Mouse (Mus musculus): Measurements from ENCODE around the gene Dapp1. TPM values are rescaled to one million over a fixed set of nuclear protein-coding genes. Genes with fewer than 3 reads are reported as not detected.
A peak's percentile ranks its signal among the peaks of the same experiment; 100 is the strongest.

The Dapp1 gene
- polyA plus RNA-seq (2015; fragmentation: Nextera tagmentation; extraction: Ambion mirVana), result 6.3 and 7.3 TPM in 2 replicates

DNA sequence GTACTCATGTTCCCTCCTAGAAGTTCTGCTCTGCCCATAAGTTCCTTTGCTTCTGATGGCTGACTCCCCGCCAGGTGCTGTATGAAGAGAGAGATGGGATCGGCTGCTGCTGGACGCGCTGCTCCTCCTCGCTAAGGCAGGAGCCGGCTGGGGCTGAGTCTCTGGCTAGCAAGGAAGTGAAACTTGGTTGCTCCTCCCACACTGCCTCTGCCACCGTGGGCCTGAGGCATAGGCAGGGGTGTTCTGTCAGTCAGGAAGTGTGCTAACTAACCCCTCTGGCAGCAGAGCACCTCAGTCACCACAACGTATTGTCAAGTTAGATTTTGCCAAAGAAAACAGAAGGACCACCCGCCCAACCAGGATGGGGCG lies at the start of gene Dapp1:
Dapp1 (minus strand) TSS at position 164 of the 369 bp plus-strand sequence.
- Histone ChIP-seq H3K9ac (peak within 1 kb of the TSS; percentile 60), H3K9me3 (no peaks in the 10 kb centered on the region), H3K27ac (peak within 1 kb of the TSS; percentile 84), H3K4me2 (peak within 1 kb of the TSS; percentile 81), H3K27me3 (no peaks in the 10 kb centered on the region), H3K4me3 (peak within 1 kb of the TSS; percentile 52), H3K4me1 (peaks cover 10% of the 10 kb centered on the region), H3K36me3 (no peaks in the 10 kb centered on the region)
- ATAC-seq (ENCODE audit: borderline replicate concordance, extremely low read depth, low FRiP score, low TSS enrichment), result peak; percentile 92
- 8% methylated on average over 10 of the region's 10 CpGs for WGBS

DNA sequence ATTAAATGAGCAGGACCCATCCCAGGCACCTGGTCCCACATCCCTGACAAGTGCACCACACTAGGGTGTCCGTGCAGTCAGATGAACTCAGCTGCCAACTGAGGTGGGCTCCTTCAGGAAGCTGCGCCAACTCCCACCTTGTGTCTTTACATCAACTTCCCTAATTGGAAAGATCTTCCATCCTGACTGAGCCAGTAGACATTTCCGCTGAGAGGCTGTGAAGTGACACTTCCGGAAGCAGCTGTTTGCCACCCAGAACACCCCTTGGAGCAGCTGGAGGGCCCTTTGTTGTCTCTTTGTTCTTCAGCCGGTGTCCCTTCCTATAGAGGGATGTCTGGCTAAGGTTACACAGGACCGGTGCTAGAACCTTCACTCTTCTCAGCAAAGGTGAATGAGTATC lies 49.2 kb upstream of the Dapp1 start:
- Histone ChIP-seq H3K4me3 (no peak overlapping the region), H3K4me1 (no peaks in the 10 kb centered on the region; the same call in 1 of the 2 replicates)
- 74% methylated on average over 6 of the region's 6 CpGs for WGBS

DNA sequence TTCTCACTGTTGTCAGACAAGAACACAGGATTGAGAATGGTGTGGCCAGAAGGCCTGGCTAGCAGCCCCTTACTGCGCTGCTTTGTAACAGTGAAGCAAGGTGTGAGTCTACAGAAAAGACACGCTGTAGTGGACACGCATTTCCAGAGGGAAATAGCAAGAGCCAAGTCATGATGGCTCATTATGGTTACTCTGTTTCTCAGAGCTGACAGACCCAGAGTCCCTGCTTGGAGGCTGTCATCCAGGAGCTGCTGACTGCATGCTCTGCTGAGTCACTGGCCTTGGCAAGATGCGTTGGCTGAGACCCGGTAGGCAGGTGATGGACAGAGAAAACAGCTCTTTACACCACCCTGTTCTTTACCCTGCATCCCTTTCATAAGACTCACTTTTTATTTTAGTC lies 48.0 kb upstream of the Dapp1 start:
- Histone ChIP-seq H3K36me3 (no peaks in the 10 kb centered on the region), H3K27ac (no peak overlapping the region), H3K4me2 (no peak overlapping the region), H3K27me3 (no peaks in the 10 kb centered on the region), H3K4me1 (no peaks in the 10 kb centered on the region; the same call in 1 of the 2 replicates), H3K9me3 (no peaks in the 10 kb centered on the region), H3K4me3 (no peak overlapping the region), H3K9ac (no peak overlapping the region)
- no peak for ATAC-seq (ENCODE audit: borderline replicate concordance, extremely low read depth, low FRiP score, low TSS enrichment)
- WGBS, result 79% methylated on average over 5 of the region's 5 CpGs

More for the DNA sequence above, 49.2 kb upstream of the Dapp1 start:
- Histone ChIP-seq H3K27ac (no peak overlapping the region), H3K4me2 (no peak overlapping the region), H3K9me3 (no peaks in the 10 kb centered on the region), H3K9ac (no peak overlapping the region), H3K27me3 (no peaks in the 10 kb centered on the region), H3K36me3 (no peaks in the 10 kb centered on the region)
- ATAC-seq (ENCODE audit: borderline replicate concordance, extremely low read depth, low FRiP score, low TSS enrichment), result no peak

DNA sequence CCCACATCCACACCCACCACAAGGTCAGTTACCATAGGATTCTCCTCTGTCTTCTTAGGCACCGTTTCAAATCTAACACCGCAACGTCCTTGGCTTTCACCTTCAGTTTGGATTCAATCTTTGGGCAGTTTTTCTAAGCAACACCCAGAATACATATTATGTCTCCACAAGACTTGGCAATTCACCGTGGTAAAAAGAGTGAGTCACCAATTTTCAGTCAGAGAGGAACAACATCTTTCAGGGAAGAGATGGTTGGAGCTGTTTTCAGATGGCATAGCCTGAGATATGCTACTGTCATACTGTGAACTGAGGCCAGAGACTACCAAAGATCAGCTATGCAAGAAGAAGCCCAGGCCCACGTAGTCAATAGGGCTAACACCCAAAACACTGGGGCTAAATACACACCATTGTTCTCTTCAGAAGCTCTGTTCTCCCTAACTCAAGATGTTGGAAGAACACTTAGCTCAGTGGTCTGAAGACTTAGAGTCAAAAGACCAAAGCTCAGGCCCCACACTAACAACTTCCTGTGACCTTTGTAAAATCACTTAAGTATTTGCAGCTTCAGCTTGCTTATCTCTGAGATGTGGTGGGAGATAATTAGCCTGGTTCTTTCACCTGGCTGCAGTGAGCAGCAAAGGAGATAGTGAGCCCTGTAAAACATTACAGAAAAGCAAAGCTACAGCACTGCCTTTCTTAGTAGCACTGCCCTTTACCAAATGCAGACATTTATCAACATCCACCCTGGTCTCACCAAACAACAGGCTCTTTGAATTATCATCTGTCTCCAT lies 46.4 kb upstream of the Dapp1 start:
- H3K36me3 ChIP-seq, result no peaks in the 10 kb centered on the region
- H3K9me3 ChIP-seq, result no peaks in the 10 kb centered on the region
- H3K4me2 ChIP-seq, result no peak overlapping the region
- H3K4me1 ChIP-seq, result no peaks in the 10 kb centered on the region; the same call in 1 of the 2 replicates
- no peak overlapping the region for H3K4me3 ChIP-seq
- H3K9ac ChIP-seq, result no peak overlapping the region
- no peak overlapping the region for H3K27ac ChIP-seq
- ATAC-seq (ENCODE audit: borderline replicate concordance, extremely low read depth, low FRiP score, low TSS enrichment), result no peak
- no peaks in the 10 kb centered on the region for H3K27me3 ChIP-seq
- WGBS, result 57% methylated on average over 5 of the region's 5 CpGs

DNA sequence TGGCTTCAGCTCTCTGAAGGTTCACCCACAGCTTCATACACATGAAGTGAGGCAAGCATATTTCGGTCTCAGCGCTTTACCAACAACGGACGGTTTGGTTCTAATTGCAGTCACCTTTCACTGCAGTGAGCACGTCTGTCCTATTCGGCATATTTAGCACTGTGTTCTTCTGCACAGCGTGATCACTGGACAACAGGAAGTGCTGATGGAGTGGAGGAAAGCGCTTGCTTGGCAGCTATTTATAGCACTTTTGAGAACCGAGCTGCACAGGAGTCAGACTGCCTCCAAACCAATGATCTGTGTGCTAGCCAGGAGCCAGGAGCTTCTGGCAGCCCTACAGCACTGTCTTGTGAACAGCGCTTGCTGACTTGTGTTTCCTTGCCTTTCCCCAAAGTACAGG lies 44.9 kb upstream of the Dapp1 start:
- no peak overlapping the region for H3K27ac ChIP-seq
- H3K9ac ChIP-seq, result no peak overlapping the region
- H3K4me3 ChIP-seq, result no peak overlapping the region
- no peaks in the 10 kb centered on the region for H3K36me3 ChIP-seq
- ATAC-seq (ENCODE audit: borderline replicate concordance, extremely low read depth, low FRiP score, low TSS enrichment), result no peak
- WGBS, result 53% methylated on average over 10 of the region's 10 CpGs
- no peaks in the 10 kb centered on the region for H3K9me3 ChIP-seq
- H3K4me1 ChIP-seq, result no peaks in the 10 kb centered on the region; the same call in 1 of the 2 replicates
- no peaks in the 10 kb centered on the region for H3K27me3 ChIP-seq
- no peak overlapping the region for H3K4me2 ChIP-seq

DNA sequence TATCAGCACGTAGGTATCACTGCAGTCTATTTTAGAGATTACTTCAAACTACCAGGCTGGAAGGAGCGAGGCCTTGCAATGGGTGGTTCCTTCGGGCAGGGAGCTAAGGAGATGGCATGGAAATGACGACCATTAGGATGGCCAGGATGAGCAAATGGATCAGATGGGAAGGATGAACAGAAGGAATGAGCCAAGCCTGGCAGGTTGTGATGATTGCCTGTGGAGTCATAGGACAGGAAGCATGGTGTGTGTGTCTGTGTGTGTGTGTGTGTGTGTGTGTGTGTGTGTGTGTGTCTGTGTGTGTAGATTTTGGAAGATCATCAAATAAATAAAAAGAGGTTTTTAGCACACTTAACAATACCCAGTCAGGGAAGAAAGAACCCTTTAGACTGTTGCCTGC lies 41.3 kb upstream of the Dapp1 start:
- no peak overlapping the region for H3K4me2 ChIP-seq
- no peak overlapping the region for H3K9ac ChIP-seq
- H3K36me3 ChIP-seq, result no peaks in the 10 kb centered on the region
- no peaks in the 10 kb centered on the region for H3K4me1 ChIP-seq
- no peaks in the 10 kb centered on the region for H3K9me3 ChIP-seq
- no peaks in the 10 kb centered on the region for H3K27me3 ChIP-seq
- no peak for ATAC-seq (ENCODE audit: borderline replicate concordance, extremely low read depth, low FRiP score, low TSS enrichment)
- H3K27ac ChIP-seq, result no peak overlapping the region
- WGBS, result 87% methylated on average over 4 of the region's 4 CpGs
- H3K4me3 ChIP-seq, result no peak overlapping the region

DNA sequence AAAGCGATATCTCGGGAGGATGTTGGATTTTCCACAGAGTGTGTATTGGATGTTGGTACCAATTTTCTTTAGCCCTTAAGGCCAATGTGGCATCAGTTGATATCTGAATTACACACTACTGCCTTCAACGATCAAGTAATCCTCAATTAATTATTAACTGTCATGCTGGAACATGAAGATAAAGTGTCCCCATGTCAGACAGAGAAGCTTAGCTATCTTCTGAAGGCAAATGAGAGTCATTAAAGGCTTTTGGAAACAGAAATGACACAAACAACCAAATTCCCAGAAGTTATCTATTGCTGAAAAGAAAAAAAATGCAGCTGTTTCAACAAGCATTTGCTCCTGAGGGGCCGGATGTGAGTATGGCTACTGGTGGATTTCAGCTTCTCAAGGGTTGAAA lies 40.7 kb upstream of the Dapp1 start:
- H3K36me3 ChIP-seq, result no peaks in the 10 kb centered on the region
- no peaks in the 10 kb centered on the region for H3K27me3 ChIP-seq
- ATAC-seq (ENCODE audit: borderline replicate concordance, extremely low read depth, low FRiP score, low TSS enrichment), result no peak
- no peak overlapping the region for H3K4me3 ChIP-seq
- no peaks in the 10 kb centered on the region for H3K9me3 ChIP-seq
- no peaks in the 10 kb centered on the region for H3K4me1 ChIP-seq
- no peak overlapping the region for H3K4me2 ChIP-seq
- WGBS, result 76% methylated on average over 4 of the region's 4 CpGs
- no peak overlapping the region for H3K9ac ChIP-seq
- no peak overlapping the region for H3K27ac ChIP-seq

DNA sequence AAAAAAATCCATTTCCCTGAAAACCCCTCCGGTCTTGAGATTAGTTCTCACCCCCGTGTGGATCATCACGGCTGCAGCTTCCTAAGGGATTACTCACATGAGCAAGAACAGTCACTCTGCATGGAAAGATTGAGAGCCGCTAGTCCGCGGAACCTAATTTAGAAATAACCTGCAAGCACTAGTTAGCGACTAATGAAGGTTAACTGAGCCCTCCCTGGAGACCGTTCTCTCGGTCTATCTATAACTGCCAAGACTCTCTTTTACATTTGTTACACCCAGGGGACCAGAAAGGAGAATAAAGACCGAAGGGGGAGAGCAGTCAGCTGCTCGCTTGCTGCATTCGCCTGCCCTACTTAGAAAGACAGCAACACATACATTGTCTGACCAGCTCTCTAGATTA lies 35.5 kb upstream of the Dapp1 start:
- Histone ChIP-seq H3K36me3 (no peaks in the 10 kb centered on the region), H3K9ac (no peak overlapping the region), H3K27ac (no peak overlapping the region), H3K27me3 (no peaks in the 10 kb centered on the region), H3K4me1 (no peaks in the 10 kb centered on the region), H3K4me2 (no peak overlapping the region), H3K9me3 (no peaks in the 10 kb centered on the region), H3K4me3 (no peak overlapping the region)
- ATAC-seq (ENCODE audit: borderline replicate concordance, extremely low read depth, low FRiP score, low TSS enrichment), result no peak
- WGBS, result 87% methylated on average over 12 of the region's 12 CpGs

DNA sequence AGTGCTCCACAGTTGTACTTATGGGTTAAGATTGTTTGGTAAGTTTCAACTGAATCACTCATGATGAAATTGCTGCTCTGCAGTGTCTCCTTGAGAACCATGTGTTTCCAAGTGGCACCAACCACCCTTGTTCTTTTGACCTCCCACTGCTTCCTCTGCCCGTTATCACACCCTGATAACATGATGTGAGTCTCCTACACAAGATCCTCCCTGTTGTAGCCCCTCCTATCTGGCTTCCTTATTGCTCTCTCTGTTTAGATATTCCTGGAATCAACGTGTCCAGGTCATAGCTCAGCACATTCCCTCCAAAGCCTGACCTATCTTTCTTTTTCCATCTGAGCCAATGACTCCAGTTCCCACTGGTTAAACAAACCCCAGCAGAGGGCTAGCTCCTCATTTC lies 33.4 kb upstream of the Dapp1 start:
- Histone ChIP-seq H3K36me3 (no peaks in the 10 kb centered on the region), H3K9ac (no peak overlapping the region), H3K27me3 (no peaks in the 10 kb centered on the region), H3K4me1 (no peaks in the 10 kb centered on the region), H3K27ac (no peak overlapping the region), H3K4me2 (no peak overlapping the region), H3K9me3 (no peaks in the 10 kb centered on the region), H3K4me3 (no peak overlapping the region)
- ATAC-seq (ENCODE audit: borderline replicate concordance, extremely low read depth, low FRiP score, low TSS enrichment), result no peak
- WGBS, result 38% methylated on average over 2 of the region's 2 CpGs

DNA sequence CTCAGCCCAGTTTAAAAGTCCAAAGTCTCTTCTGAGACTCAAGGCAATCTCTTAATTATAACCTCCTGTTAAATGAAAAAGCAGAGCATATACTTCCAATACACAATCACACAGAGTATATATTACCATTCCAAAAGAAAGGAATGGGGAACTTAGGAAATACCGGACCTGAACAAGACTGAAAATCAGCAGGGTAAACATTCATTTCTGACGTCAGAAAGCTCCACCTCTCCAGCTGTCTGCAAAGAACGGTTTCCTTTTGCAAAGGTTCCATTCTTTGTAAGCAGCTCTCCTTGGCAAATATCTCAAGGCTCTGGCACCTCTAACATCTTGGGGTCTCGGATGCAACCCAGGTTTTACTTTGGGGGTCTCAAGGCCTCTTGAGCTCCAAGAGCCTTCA lies 31.0 kb upstream of the Dapp1 start:
- no peaks in the 10 kb centered on the region for H3K9me3 ChIP-seq
- H3K36me3 ChIP-seq, result no peaks in the 10 kb centered on the region
- H3K4me3 ChIP-seq, result no peak overlapping the region
- H3K27ac ChIP-seq, result no peak overlapping the region
- no peak overlapping the region for H3K9ac ChIP-seq
- H3K4me2 ChIP-seq, result peak overlapping the region; percentile 13; the same call in 1 of the 2 replicates
- 20% methylated on average over 4 of the region's 4 CpGs for WGBS
- no peak for ATAC-seq (ENCODE audit: borderline replicate concordance, extremely low read depth, low FRiP score, low TSS enrichment)
- no peaks in the 10 kb centered on the region for H3K27me3 ChIP-seq
- no peaks in the 10 kb centered on the region for H3K4me1 ChIP-seq

DNA sequence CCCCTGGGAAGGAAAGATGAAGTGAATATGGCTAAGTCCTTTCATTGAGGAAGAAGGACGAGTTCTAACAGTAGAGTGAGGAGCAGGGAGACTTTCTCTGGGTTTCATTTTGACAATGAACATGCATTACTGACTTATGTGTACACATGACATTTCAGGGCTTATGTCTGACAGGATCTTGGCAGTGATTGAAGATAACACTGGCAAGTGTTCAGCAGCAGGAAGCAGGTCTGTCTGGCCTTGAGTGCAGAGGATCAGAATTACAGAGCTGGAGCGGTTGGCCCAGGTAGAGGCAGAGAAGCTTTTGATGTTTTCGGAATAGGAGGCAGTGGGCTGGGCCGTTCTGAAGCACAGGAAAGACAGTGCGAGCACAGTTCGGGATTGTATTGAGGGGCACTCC lies 26.8 kb upstream of the Dapp1 start:
- H3K9me3 ChIP-seq, result no peaks in the 10 kb centered on the region
- H3K4me1 ChIP-seq, result no peaks in the 10 kb centered on the region
- no peak overlapping the region for H3K4me3 ChIP-seq
- no peaks in the 10 kb centered on the region for H3K36me3 ChIP-seq
- ATAC-seq (ENCODE audit: borderline replicate concordance, extremely low read depth, low FRiP score, low TSS enrichment), result no peak
- no peak overlapping the region for H3K4me2 ChIP-seq
- no peaks in the 10 kb centered on the region for H3K27me3 ChIP-seq
- H3K9ac ChIP-seq, result no peak overlapping the region
- no peak overlapping the region for H3K27ac ChIP-seq
- WGBS, result 56% methylated on average over 6 of the region's 6 CpGs

DNA sequence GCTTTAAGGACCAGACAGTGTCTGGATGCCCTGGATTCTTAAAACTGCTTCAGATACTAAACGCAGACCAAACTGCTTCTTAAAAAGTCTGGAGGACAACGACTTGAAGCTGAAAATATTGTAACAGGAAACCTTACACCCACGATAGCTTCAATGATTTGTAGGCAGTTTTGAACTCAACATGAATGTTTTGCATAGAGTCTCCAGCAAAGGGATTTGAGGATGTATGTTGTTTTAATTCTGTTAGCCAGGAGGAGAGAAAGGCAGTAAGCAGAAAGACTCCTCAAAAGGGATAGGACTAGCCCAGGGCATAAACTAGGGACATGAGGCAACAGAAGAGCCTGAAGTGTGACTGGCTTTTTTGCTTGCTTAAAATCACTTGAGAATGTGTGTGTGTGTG lies 25.6 kb upstream of the Dapp1 start:
- 39% methylated on average over 3 of the region's 3 CpGs for WGBS
- H3K4me1 ChIP-seq, result no peaks in the 10 kb centered on the region
- no peaks in the 10 kb centered on the region for H3K9me3 ChIP-seq
- no peaks in the 10 kb centered on the region for H3K36me3 ChIP-seq
- no peak overlapping the region for H3K9ac ChIP-seq
- H3K4me2 ChIP-seq, result no peak overlapping the region
- H3K4me3 ChIP-seq, result no peak overlapping the region
- ATAC-seq (ENCODE audit: borderline replicate concordance, extremely low read depth, low FRiP score, low TSS enrichment), result no peak
- H3K27ac ChIP-seq, result no peak overlapping the region
- H3K27me3 ChIP-seq, result no peaks in the 10 kb centered on the region
